Mouse (Mus musculus): ENCODE data around the gene D10Wsu102e. TPM values are rescaled to one million over a fixed set of nuclear protein-coding genes. Genes with fewer than 3 reads are reported as not detected.

D10Wsu102e gene
- polyA plus RNA-seq, 1 experiment = 0.11 TPM

GRCm38 (mm10) chr10:83324871-83325270, 35.1 kb upstream of the D10Wsu102e start:
- Histone ChIP-seq H3K27me3 (ENCODE audit: control insufficient read depth, insufficient read depth, low read length) (no peaks in the 10 kb centered on the region), H3K27ac (ENCODE audit: insufficient read depth, low read depth, low read length) (no peak overlapping the region), H3K4me3 (ENCODE audit: low read depth, low read length) (no peak overlapping the region), H3K4me1 (ENCODE audit: control insufficient read depth, insufficient read depth, insufficient read length, low read length) (peaks cover 12% of the 10 kb centered on the region), H3K36me3 (ENCODE audit: control insufficient read depth, insufficient read depth, low read length) (no peaks in the 10 kb centered on the region)
- WGBS = 40% methylated on average over 3 of the region's 3 CpGs
- TF ChIP-seq CTCF (IDR thresholded peaks at IDR 0.05; ENCODE audit: extremely low read depth, insufficient read length, insufficient replicate concordance, low read depth, low read length) = no peak
- TF ChIP-seq POLR2A (IDR thresholded peaks at IDR 0.05; ENCODE audit: low read depth, low read length) = no peak

- H3K27ac ChIP-seq (ENCODE audit: insufficient read depth, low read depth, low read length) = no peak overlapping the region
- no peak overlapping the region for H3K4me3 ChIP-seq (ENCODE audit: low read depth, low read length)
- peaks cover 12% of the 10 kb centered on the region for H3K4me1 ChIP-seq (ENCODE audit: control insufficient read depth, insufficient read depth, insufficient read length, low read length)
- H3K27me3 ChIP-seq (ENCODE audit: control insufficient read depth, insufficient read depth, low read length) = no peaks in the 10 kb centered on the region
- no peaks in the 10 kb centered on the region for H3K36me3 ChIP-seq (ENCODE audit: control insufficient read depth, insufficient read depth, low read length)
- 86% methylated on average over 1 of the region's 1 CpGs for WGBS
- TF ChIP-seq CTCF (IDR thresholded peaks at IDR 0.05; ENCODE audit: extremely low read depth, insufficient read length, insufficient replicate concordance, low read depth, low read length) (no peak), POLR2A (IDR thresholded peaks at IDR 0.05; ENCODE audit: low read depth, low read length) (no peak)
Measured at GRCm38 (mm10) chr10:83325903-83326302, 34.1 kb upstream of the D10Wsu102e start.

- no peaks in the 10 kb centered on the region for H3K27me3 ChIP-seq (ENCODE audit: control insufficient read depth, insufficient read depth, low read length)
- WGBS = 92% methylated on average over 14 of the region's 14 CpGs
- H3K27ac ChIP-seq (ENCODE audit: insufficient read depth, low read depth, low read length) = no peak overlapping the region
- H3K36me3 ChIP-seq (ENCODE audit: control insufficient read depth, insufficient read depth, low read length) = no peaks in the 10 kb centered on the region
- H3K4me1 ChIP-seq (ENCODE audit: control insufficient read depth, insufficient read depth, insufficient read length, low read length) = peaks cover 12% of the 10 kb centered on the region; the same call in 1 of the 2 replicates
- TF ChIP-seq POLR2A (IDR thresholded peaks at IDR 0.05; ENCODE audit: low read depth, low read length) (no peak), CTCF (IDR thresholded peaks at IDR 0.05; ENCODE audit: extremely low read depth, insufficient read length, insufficient replicate concordance, low read depth, low read length) (no peak)
- no peak overlapping the region for H3K4me3 ChIP-seq (ENCODE audit: low read depth, low read length)
Measured at GRCm38 (mm10) chr10:83326648-83327285, 33.3 kb upstream of the D10Wsu102e start.

GRCm38 (mm10) chr10:83328791-83329190, 31.2 kb upstream of the D10Wsu102e start:
- Histone ChIP-seq H3K4me1 (ENCODE audit: control insufficient read depth, insufficient read depth, insufficient read length, low read length) (peaks cover 5% of the 10 kb centered on the region; the same call in 1 of the 2 replicates), H3K36me3 (ENCODE audit: control insufficient read depth, insufficient read depth, low read length) (no peaks in the 10 kb centered on the region), H3K4me3 (ENCODE audit: low read depth, low read length) (no peak overlapping the region), H3K27ac (ENCODE audit: insufficient read depth, low read depth, low read length) (no peak overlapping the region), H3K27me3 (ENCODE audit: control insufficient read depth, insufficient read depth, low read length) (no peaks in the 10 kb centered on the region)
- 91% methylated on average over 5 of the region's 5 CpGs for WGBS
- TF ChIP-seq POLR2A (IDR thresholded peaks at IDR 0.05; ENCODE audit: low read depth, low read length) = no peak
- TF ChIP-seq CTCF (IDR thresholded peaks at IDR 0.05; ENCODE audit: extremely low read depth, insufficient read length, insufficient replicate concordance, low read depth, low read length) = no peak

GRCm38 (mm10) chr10:83330336-83330735, 29.7 kb upstream of the D10Wsu102e start:
- Histone ChIP-seq H3K4me3 (ENCODE audit: low read depth, low read length) (no peak overlapping the region), H3K4me1 (ENCODE audit: control insufficient read depth, insufficient read depth, insufficient read length, low read length) (peaks cover 4% of the 10 kb centered on the region; the same call in 1 of the 2 replicates), H3K27ac (ENCODE audit: insufficient read depth, low read depth, low read length) (no peak overlapping the region), H3K27me3 (ENCODE audit: control insufficient read depth, insufficient read depth, low read length) (no peaks in the 10 kb centered on the region; the same call in 1 of the 2 replicates), H3K36me3 (ENCODE audit: control insufficient read depth, insufficient read depth, low read length) (no peaks in the 10 kb centered on the region)
- TF ChIP-seq CTCF (IDR thresholded peaks at IDR 0.05; ENCODE audit: extremely low read depth, insufficient read length, insufficient replicate concordance, low read depth, low read length) = no peak
- TF ChIP-seq POLR2A (IDR thresholded peaks at IDR 0.05; ENCODE audit: low read depth, low read length) = no peak
- WGBS = 73% methylated on average over 6 of the region's 6 CpGs

GRCm38 (mm10) chr10:83331811-83332210, 28.2 kb upstream of the D10Wsu102e start:
- H3K4me3 ChIP-seq (ENCODE audit: low read depth, low read length) = no peak overlapping the region
- H3K27me3 ChIP-seq (ENCODE audit: control insufficient read depth, insufficient read depth, low read length) = no peaks in the 10 kb centered on the region; the same call in 1 of the 2 replicates
- H3K4me1 ChIP-seq (ENCODE audit: control insufficient read depth, insufficient read depth, insufficient read length, low read length) = peaks cover 2% of the 10 kb centered on the region; the same call in 1 of the 2 replicates
- no peak for TF ChIP-seq POLR2A (IDR thresholded peaks at IDR 0.05; ENCODE audit: low read depth, low read length)
- no peak for TF ChIP-seq CTCF (IDR thresholded peaks at IDR 0.05; ENCODE audit: extremely low read depth, insufficient read length, insufficient replicate concordance, low read depth, low read length)
- WGBS = 88% methylated on average over 5 of the region's 5 CpGs
- no peaks in the 10 kb centered on the region for H3K36me3 ChIP-seq (ENCODE audit: control insufficient read depth, insufficient read depth, low read length)
- H3K27ac ChIP-seq (ENCODE audit: insufficient read depth, low read depth, low read length) = no peak overlapping the region

GRCm38 (mm10) chr10:83332581-83332980, 27.4 kb upstream of the D10Wsu102e start:
- no peak overlapping the region for H3K4me3 ChIP-seq (ENCODE audit: low read depth, low read length)
- peaks cover 2% of the 10 kb centered on the region; the same call in 1 of the 2 replicates for H3K4me1 ChIP-seq (ENCODE audit: control insufficient read depth, insufficient read depth, insufficient read length, low read length)
- WGBS = 83% methylated on average over 11 of the region's 11 CpGs
- TF ChIP-seq POLR2A (IDR thresholded peaks at IDR 0.05; ENCODE audit: low read depth, low read length) (no peak), CTCF (IDR thresholded peaks at IDR 0.05; ENCODE audit: extremely low read depth, insufficient read length, insufficient replicate concordance, low read depth, low read length) (no peak)
- no peak overlapping the region for H3K27ac ChIP-seq (ENCODE audit: insufficient read depth, low read depth, low read length)
- no peaks in the 10 kb centered on the region for H3K36me3 ChIP-seq (ENCODE audit: control insufficient read depth, insufficient read depth, low read length)
- H3K27me3 ChIP-seq (ENCODE audit: control insufficient read depth, insufficient read depth, low read length) = no peaks in the 10 kb centered on the region; the same call in 1 of the 2 replicates
